Mouse (Mus musculus) thymus, adult 18-20 months (tissue): ENCODE measurements around the gene H2-Q7.
"Not testable (repeated sequence)": the region's sequence is repeated elsewhere in the genome, so short reads cannot be mapped to it uniquely, and the experiment has no call there.

Source experiments
- DNase-seq, 2 experiments: peaks; one replicate each; pipeline ENCODE4 v3.0.0; 2022; ENCODE audit warnings: mixed read lengths in 2 of 2

H2-Q7 gene

DNA sequence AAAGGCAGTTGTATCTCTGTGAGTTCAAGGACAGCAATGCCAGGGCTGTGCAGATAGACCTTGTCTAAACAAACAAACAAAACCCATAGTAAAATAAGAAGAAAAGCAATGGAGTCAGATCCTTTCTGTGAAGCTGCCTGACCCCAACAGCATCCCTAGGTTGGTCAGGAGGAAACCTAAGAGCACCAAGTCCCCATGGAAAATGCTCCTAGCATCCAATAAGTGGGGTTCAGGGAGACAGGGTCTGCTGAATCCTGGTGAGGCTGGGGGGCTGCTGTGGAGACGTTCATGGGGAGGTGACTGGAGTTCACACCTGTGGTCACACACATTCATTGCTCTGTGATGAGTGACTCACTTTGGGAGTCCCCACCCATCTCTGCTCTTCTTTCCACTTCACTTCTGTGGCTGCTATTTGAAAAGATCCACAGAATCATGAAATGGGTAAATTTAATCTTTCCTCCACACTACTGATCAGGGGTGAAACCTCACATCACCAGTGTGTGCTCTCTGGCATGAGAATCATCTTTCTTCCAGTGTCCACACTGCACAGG is 1.5 kb upstream of the H2-Q7 start:
- not testable (repeated sequence) for DNase-seq

DNA sequence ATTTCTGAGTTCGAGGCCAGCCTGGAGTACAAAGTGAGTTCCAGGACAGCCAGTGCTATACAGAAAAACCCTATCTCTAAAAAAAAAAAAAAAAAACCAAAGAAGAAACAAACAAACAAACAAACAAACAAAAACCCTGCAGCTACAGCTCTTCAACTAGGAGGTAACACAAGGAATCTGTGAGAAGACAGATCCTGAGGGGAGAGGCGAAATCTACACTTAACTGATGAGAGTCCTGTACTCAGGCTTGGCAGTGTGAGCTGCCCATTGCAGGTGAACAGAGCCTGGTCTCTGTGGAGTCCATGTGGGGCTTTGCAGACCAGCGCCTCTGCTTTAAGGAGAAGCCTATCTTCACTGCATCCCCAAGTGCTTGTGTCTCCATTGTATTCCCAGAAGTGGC is 560 bp upstream of the H2-Q7 start:
- DNase-seq, result not testable (repeated sequence)

DNA sequence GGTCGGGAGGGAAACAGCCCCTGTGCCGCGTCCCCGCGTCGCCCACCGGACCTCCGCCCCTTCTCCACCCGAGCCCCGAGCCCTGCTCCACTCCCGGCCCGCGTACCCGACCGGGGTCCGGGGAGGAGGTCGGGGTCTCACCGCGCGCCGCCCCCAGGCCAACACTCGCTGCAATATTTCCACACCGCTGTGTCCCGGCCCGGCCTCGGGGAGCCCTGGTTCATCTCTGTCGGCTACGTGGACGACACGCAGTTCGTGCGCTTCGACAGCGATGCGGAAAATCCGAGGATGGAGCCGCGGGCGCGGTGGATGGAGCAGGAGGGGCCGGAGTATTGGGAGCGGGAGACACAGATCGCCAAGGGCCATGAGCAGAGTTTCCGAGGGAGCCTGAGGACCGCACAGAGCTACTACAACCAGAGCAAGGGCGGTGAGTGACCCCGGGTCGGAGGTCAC is 366 bp downstream of the H2-Q7 start:
- not testable (repeated sequence) for DNase-seq

DNA sequence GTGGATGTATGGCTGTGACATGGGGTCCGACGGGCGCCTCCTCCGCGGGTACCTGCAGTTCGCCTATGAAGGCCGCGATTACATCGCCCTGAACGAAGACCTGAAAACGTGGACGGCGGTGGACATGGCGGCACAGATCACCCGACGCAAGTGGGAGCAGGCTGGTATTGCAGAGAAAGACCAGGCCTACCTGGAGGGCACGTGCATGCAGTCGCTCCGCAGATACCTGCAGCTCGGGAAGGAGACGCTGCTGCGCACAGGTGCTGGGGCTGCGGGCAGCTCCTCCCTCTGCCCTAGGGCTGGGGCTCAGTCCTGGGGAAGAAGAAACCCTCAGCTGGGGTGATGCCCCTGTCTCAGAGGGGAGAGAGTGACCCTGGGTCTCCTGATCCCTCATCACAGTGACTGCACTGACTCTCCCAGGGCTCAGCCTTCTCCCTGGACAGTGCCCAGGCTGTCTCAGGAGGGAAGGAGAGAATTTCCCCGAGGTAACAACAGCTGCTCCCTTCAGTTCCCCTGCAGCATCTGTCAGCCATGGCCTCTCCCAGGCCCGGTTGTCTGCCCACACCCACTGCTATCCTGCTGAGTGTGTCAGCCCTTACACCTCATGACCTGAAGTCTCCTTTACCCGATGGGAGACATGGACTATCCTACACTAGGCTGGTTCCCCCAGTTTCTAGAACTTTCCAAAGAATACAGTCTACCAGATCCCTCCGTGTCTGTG is 1.1 kb downstream of the H2-Q7 start:
- not testable (repeated sequence) for DNase-seq

DNA sequence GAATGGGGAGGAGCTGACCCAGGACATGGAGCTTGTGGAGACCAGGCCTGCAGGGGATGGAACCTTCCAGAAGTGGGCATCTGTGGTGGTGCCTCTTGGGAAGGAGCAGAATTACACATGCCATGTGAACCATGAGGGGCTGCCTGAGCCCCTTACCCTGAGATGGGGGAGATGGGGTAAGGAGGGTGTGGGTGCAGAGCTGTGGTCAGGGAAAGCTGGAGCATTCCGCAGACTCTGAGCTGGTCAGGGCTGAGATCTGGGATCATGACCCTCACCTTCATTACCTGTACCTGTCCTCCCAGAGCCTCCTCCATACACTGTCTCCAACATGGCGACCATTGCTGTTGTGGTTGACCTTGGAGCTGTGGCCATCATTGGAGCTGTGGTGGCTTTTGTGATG is 3.4 kb downstream of the H2-Q7 start:
- DNase-seq, result not testable (repeated sequence)

DNA sequence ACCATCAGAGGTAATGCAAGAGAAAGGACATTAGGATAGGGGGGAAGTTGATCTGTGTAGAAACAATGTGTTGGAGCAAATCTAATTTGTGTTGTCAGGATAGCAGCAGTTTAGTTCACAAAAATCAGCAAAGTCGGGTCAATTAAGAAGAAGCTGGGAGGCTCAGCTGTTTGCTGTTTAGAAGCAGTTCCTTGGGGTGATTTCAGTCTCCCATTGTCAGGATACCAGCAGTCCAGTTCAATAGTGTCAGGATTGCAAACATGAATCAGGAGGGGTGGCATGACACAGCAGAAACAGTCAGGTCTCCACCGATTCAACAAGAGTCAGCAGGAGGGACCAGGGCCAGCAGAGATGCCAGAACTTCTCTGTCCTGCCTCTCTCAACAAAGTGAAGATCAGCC is 5.6 kb downstream of the H2-Q7 start:
- DNase-seq, result not testable (repeated sequence)

DNA sequence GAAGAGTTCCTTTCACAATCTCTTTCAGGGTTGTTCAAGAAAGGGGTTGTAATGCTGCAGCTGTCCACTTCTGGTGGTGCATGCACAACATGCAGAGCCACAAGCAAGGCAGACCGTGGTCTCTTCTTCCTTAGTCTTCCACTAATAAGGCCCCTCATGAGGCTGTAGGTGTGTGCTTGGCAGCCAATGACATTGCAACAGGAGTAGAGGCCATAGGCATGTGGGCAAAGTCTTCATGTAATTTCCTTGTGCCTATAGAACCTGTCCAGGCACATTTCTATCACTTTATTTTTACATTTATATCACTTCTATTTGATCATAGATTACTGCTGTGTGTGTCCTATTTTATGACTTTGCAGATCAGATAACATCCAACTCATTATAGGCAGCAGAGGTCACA is 19.3 kb downstream of the H2-Q7 start:
- DNase-seq, result not testable (repeated sequence)

DNA sequence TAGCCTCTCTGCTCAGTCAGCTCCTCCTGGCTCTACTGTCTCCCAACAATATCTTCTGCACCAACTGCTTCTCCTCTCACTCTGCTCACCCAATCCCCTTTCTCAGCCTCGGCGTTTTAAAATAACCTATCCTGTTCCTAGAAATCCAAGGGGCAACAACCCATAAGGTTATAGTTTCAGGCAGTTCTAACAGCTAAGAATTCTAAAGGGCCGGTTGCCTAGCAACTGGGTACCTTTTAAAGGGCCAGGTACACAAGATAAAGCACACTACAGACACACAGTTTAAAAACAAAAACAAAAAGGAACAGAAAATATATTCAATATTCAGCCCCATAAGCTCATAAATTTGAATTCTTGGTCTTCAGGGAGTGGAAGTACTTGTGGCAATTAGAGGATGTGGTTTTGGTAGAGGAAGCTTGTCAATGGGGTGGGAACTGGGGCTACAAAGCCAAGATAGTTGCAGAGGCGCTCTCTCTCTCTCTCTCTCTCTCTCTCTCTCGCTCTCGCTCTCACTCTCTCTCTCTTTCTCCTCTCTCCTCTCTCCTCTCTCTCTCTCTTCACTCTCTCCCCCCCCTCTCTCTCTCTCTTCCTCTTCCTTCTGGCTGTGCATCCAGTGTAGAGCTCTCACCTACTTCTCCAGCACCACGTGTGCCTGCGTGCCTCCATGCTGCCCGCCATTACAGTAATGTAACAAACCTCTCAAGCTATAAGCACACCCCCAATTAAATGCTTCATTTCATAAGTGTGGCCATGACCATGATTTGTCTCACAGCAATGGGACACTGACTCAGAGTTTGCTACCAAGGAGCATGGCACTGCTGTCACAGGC is 21.8 kb downstream of the H2-Q7 start:
- DNase-seq, result not testable (repeated sequence)

DNA sequence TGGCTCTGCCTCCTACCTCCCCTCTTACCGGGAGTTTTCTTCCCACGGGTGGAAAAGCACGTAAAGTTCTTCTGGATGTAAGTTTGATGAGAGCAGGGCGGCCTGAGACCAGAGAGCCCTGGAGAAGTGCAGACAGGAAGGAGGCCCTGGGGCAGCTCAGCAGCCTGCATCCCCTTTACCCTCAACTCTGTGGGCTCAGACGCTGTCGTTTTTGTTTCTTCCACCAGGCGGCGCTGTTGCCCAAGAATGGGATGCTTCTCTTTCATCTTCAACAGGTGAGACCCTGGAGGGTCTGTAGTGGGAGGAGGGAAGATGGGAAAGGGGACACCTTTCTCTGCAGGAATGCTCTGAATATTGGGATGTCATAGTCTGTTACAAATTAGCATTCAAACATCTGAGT is 26.7 kb downstream of the H2-Q7 start:
- DNase-seq, result peak in 1 of 2 experiments; percentile 6

DNA sequence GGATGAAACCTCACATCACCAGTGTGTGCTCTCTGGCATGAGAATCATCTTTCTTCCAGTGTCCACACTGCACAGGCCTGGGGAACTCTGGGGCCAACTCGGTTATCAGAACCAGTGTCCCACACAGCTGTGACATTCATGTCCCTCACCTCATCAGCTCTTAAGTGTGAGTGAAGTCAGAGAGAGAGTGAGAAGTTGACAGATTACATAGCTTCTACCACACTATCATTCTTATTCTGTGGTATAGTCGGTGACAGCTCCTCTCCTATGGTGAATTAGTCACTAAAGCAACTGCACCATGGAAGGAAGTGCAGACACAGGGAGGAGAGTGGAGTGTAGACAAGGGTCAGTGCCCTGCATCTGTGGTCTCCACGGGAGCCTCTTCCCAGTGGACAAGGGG is 30.0 kb downstream of the H2-Q7 start:
- DNase-seq, result not testable (repeated sequence)

DNA sequence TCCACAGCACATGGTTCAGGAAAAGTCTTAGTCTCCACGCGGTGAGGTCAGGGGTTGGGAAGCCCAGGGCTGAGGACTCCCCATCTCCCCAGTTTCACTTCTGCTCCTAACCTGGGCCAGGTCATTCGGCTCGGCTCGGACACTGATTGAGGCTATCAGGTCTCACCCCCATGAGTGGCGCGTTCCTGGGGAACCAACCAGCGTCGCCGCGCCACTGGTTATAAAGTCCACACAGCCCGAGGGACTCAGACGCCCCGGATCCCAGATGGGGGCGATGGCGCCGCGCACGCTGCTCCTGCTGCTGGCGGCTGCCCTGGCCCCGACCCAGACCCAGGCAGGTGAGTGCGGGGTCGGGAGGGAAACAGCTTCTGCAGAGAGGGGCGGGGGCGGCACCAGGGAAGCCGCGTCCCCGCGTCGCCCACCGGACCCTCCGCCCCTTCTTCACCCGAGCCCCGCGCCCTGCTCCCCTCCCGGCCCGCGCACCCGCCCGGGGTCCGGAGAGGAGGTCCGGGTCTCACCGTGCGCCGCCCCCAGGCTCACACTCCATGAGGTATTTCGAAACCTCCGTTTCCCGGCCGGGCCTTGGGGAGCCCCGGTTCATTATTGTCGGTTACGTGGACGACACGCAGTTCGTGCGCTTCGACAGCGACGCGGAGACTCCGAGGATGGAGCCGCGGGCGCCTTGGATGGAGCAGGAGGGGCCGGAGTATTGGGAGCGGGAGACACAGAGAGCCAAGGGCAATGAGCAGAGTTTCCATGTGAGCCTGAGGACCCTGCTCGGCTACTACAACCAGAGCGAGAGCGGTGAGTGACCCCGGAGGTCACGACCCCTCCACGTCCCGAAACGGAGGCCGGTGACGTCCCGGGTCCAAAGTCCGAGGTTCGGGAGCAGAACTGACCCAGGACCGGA is 31.1 kb downstream of the H2-Q7 start, which contains the start of gene H2-Q10:
Gene H2-Q10 (plus strand): TSS at position 248 of the 910 bp plus-strand sequence.
- no peak for DNase-seq

DNA sequence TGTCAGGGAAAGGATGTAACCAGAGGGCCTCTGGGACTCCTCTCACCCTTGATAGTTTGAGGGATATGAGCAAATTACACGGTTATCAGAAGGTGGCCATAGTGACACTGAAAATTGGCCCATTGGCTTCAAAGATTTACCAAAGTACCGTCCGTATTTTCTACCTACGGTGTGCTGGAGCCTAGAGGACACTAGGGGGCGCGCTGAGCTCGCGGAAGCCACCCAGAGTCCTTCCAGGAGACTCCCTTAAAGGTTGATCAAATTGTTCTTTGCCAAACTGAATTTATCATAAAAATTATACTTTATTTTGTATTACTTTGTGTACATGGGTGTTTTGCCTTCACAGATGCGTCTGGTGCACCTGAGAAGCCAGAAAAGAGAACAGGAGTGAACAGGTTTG is 45.1 kb downstream of the H2-Q7 start:
- peak in 1 of 2 experiments; percentile 9 for DNase-seq

DNA sequence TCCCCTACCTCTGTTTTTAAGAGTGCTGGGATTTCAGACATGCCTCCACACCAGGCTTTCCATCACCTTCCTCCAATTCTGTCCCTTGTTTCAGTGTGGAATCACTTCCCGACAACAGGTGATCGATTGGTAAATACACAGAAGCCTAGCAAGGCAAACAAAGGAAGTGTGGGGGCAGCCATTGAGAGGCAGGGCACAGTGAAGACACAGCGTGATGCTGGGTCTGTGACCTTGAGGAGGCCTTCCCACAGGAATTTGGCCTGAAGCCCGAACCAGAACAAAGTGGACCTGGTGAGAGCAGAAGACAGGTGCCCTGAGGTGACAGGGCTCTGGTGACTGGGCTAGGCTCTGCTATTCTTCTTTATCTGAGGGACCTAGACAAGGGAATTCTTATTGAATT is 46.7 kb downstream of the H2-Q7 start:
- no peak for DNase-seq

DNA sequence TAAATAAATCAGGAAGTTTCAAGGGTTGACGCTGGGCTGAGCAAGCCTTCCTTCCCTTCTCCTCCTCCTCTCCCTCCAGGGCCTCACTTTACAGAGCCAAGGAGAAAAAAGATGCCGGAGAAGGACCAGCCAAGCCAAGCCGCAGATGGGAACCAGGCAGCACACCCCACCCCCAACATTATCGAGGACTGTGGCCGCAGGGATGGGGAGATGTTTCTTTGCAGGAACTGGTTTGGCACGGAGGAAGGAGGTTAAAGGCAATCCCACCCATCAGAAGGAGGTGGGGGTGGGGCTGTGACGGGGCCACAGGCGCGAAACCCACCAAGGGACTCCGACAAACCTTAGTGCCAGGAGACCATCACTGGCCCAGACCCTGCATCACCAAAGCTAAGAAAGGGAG is 47.8 kb downstream of the H2-Q7 start:
- DNase-seq, result no peak

DNA sequence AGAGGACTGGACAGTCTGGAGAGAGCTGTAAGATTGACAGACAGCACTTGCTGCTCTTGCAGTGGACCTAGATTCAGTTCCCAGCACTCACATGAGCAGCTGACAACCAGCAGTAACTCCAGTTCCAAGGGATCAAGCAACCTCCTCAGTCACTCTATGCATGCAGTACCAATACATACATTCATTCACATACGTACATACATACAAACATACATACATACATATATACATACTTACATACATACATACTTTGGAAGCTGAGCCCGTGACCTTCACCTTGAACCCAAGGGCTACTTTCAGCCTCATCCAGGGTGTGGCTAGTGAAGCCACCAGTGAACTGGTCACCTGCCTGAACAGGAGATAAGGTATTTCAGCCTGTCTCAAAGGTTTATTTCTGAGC is 49.1 kb downstream of the H2-Q7 start:
- DNase-seq, result no peak

DNA sequence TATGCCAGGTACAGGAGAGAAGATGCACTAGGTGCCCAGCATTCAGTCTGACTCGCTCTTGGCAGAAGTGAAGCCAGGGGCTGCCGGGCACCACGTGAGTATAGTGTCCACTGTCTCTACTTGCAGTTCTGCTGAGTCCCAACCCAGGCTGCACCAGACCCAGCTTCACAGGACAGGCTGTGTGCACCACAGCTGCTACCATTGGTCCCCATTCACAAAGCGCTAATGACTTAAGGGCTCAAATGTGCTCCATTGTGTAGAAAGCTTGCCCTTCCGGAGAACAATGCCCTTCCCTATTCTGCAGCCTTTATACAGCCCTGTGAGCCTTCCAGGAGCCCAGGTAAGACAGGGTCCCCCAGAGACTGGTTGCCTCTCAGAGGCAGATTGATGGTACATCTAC is 51.4 kb downstream of the H2-Q7 start:
- DNase-seq, result no peak
